26 mouse cellular contexts compared by ENCODE assay signal in genomic region chr4:131685544-131685943, GRCm38 (mm10).
"Had no signal": no experiment of that assay in that cellular context is flagged by ENCODE, and none has a peak within 500 bp of the region (broad histone marks: within the 10 kb centered on the region; RNA-seq: fewer than 3 reads in every experiment).

No protein-coding gene starts in this region.

- H3K4me1 ChIP-seq: heart, embryonic 13.5 days; heart, embryonic 15.5 days; kidney, embryonic 15.5 days; limb, embryonic 13.5 days; limb, embryonic 15.5 days; liver, embryonic 12.5 days had no signal

- ATAC-seq: hindbrain, embryonic 16.5 days; inflammation-experienced regulatory T-cells, adult 6 months; liver, embryonic 12.5 days had no signal

- H3K27me3 ChIP-seq: heart, embryonic 13.5 days; heart, embryonic 15.5 days; kidney, embryonic 15.5 days; limb, embryonic 13.5 days; limb, embryonic 15.5 days; liver, embryonic 12.5 days had no signal

- H3K36me3 ChIP-seq: heart, embryonic 13.5 days; heart, embryonic 15.5 days; kidney, embryonic 15.5 days; limb, embryonic 13.5 days; limb, embryonic 15.5 days; liver, embryonic 12.5 days had no signal

- H3K9ac ChIP-seq: heart, embryonic 13.5 days; heart, embryonic 15.5 days; hindbrain, embryonic 14.5 days; kidney, embryonic 15.5 days; limb, embryonic 13.5 days; limb, embryonic 15.5 days; liver, embryonic 12.5 days; liver, embryonic 14.5 days had no signal

- H3K4me2 ChIP-seq: heart, embryonic 11.5 days; heart, embryonic 13.5 days; heart, embryonic 15.5 days; hindbrain, embryonic 14.5 days; kidney, embryonic 15.5 days; limb, embryonic 13.5 days; limb, embryonic 15.5 days; liver, embryonic 12.5 days had no signal

- H3K27ac ChIP-seq: heart, adult 2 months; heart, embryonic 13.5 days; heart, embryonic 15.5 days; hindbrain, embryonic 14.5 days; kidney, embryonic 15.5 days; kidney, postnatal 0 days; limb, embryonic 13.5 days; limb, embryonic 15.5 days; liver, embryonic 12.5 days; liver, embryonic 14.5 days had no signal

- DNase-seq: gastrocnemius, postnatal 14 days; gastrocnemius, postnatal 36 days; heart, adult 11 months; heart, adult 2 months; heart, postnatal 14 days; heart, postnatal 36 days; kidney, adult 11 months; kidney, adult 2 months; kidney, adult 9 months; kidney, postnatal 14 days; kidney, postnatal 36 days; layer of hippocampus, adult 9-11 months; layer of hippocampus, postnatal 36 days; left cerebral cortex, postnatal 4 days had no signal

- H3K4me3 ChIP-seq: heart, adult 2 months; heart, embryonic 13.5 days; heart, embryonic 15.5 days; kidney, embryonic 15.5 days; limb, embryonic 13.5 days; limb, embryonic 15.5 days; liver, embryonic 12.5 days had no signal

- H3K9me3 ChIP-seq: heart, embryonic 15.5 days; kidney, embryonic 15.5 days; limb, embryonic 13.5 days; limb, embryonic 15.5 days; liver, embryonic 12.5 days had no signal
